Mouse (Mus musculus) limb, embryonic 14.5 days (tissue): Measurements from ENCODE around the gene Ank3. TPM values are rescaled to one million over a fixed set of nuclear protein-coding genes. Genes with fewer than 3 reads are reported as not detected.

Experiments
- ATAC-seq: fragments of 200-750 bp; cut with Nextera tagmentation; 2 replicates; pipeline ENCODE4 v1.8.0; 2017; ENCODE audit warnings: low read depth, moderate number of reproducible peaks, moderate TSS enrichment; ENCODE audit not compliant: low FRiP score
- DNase-seq: peaks from one replicate; pipeline ENCODE4 v3.0.0-alpha.2; 2015; ENCODE audit warnings: low spot score
- H3K27ac ChIP-seq: fragments of 300-500 bp; sonication (generic); replicated peaks from 2 replicates; pipeline ENCODE4 v1.5.1; 2014; ENCODE audit warnings: low read depth, mild to moderate bottlenecking, low read length, moderate library complexity, mixed read lengths
- H3K27me3 ChIP-seq: fragments of 300-500 bp; sonication (generic); 2 replicates; pipeline ENCODE4 v1.6.1; 2014; ENCODE audit warnings: low read length, mixed read lengths; ENCODE audit not compliant: control insufficient read depth, insufficient read depth
- H3K36me3 ChIP-seq: fragments of 300-500 bp; sonication (generic); 2 replicates; pipeline ENCODE4 v1.6.1; 2014; ENCODE audit warnings: mild to moderate bottlenecking, low read length, moderate library complexity, mixed read lengths; ENCODE audit not compliant: control insufficient read depth, insufficient read depth
- H3K4me1 ChIP-seq: fragments of 300-500 bp; sonication (generic); 2 replicates; pipeline ENCODE4 v1.6.1; 2014; ENCODE audit warnings: antibody characterized with exemption, low read length, mixed read lengths; ENCODE audit not compliant: control insufficient read depth, insufficient read depth
- H3K4me2 ChIP-seq: fragments of 300-500 bp; sonication (generic); replicated peaks from 2 replicates; pipeline ENCODE4 v1.6.1; 2014; ENCODE audit warnings: low read depth, mild to moderate bottlenecking, low read length, moderate library complexity; ENCODE audit not compliant: severe bottlenecking
- H3K4me3 ChIP-seq: fragments of 300-500 bp; sonication (generic); replicated peaks from 2 replicates; pipeline ENCODE4 v1.5.1; 2014; ENCODE audit warnings: low read length
- H3K9ac ChIP-seq: fragments of 300-500 bp; sonication (generic); 2 replicates; pipeline ENCODE4 v1.6.1; 2014; ENCODE audit warnings: mild to moderate bottlenecking, low read depth, low read length, moderate library complexity; ENCODE audit not compliant: severe bottlenecking
- H3K9me3 ChIP-seq: fragments of 300-500 bp; sonication (generic); 2 replicates; pipeline ENCODE4 v1.6.1; 2016; ENCODE audit warnings: low read length; ENCODE audit not compliant: control insufficient read depth
- POLR2A ChIP-seq: fragments of 200-500 bp; IDR thresholded peaks from 2 replicates; pipeline ENCODE4 v1.8.0; 2012; ENCODE audit warnings: inconsistent platforms, mild to moderate bottlenecking, moderate library complexity, borderline replicate concordance; ENCODE audit not compliant: insufficient read depth, insufficient read length; ENCODE audit errors: extremely low read depth
- WGBS: fragments of 180-500 bp; shearing (Covaris S2); extraction: QIAGEN DNeasy Blood & Tissue Kit; methylation state at CpG from one replicate; pipeline ENCODE4 v1.1.7; 2014; 5-methylcytosine and 5-hydroxymethylcytosine counted together
- polyA plus RNA-seq, 2 experiments: library from polyadenylated mRNA; depleted of rRNA in 1 of 2; stranded (reverse) in 1 of 2; unstranded in 1 of 2; fragments of >200 nt; fragmentation: Nextera tagmentation in 1 of 2; extraction: Ambion mirVana in 1 of 2; gene quantifications; 2 replicates each; pipeline versions ENCODE4 v1.2.1 to v1.2.3; 2012 to 2014

The Ank3 gene
- polyA plus RNA-seq, 2 experiments = 14.8 to 25.2 TPM

DNA sequence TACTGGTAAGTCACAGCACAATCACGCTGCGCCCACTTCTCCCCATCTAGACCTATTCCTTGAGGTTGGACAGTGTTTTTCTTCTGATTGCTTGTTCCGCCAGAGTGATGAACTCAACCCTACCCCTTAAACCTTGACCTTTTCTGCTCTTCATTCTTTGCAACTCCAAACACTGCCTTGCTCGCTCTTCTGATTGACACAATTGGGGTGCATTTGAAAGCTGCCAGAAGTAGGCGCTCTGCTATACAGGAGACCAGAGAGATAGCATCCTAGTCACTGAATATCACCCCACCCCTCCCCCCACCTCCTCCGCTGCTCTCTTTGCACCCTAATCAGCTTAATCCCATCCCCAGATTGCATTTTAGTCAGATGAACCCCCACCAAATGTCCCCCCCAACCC lies 670.7 kb downstream of the Ank3 start:
- 63% methylated on average over 6 of the region's 6 CpGs for WGBS
- H3K4me3 ChIP-seq = no peak overlapping the region
- no peak for TF ChIP-seq POLR2A
- H3K9ac ChIP-seq = no peak overlapping the region
- no peaks in the 10 kb centered on the region for H3K9me3 ChIP-seq
- H3K4me1 ChIP-seq = no peaks in the 10 kb centered on the region
- H3K27ac ChIP-seq = no peak overlapping the region
- DNase-seq (no peak), ATAC-seq (no peak)
- H3K36me3 ChIP-seq = no peaks in the 10 kb centered on the region
- H3K4me2 ChIP-seq = no peak overlapping the region
- H3K27me3 ChIP-seq = no peaks in the 10 kb centered on the region

DNA sequence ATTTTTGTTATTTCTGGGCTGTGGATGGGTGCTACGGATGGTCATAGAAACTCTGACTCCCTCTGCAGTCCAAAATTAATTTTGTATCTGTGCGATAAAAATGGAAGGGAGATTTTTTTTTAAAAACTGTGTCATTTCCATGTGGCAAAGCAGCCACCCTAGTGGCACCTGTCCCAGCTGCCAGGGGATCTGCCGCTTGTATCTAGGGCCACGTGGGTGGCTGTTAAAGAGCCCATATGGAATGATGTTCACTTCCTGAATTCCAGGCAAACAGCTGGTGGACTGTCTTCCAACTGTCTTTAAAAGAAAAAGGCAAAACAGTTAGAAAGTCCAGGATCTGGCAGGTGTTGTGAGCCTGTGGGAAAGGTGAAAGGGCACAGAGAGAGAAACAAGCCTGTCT lies 672.8 kb downstream of the Ank3 start:
- no peaks in the 10 kb centered on the region for H3K27me3 ChIP-seq
- no peaks in the 10 kb centered on the region for H3K4me1 ChIP-seq
- H3K4me3 ChIP-seq = no peak overlapping the region
- no peak overlapping the region for H3K4me2 ChIP-seq
- no peak for TF ChIP-seq POLR2A
- no peak for ATAC-seq
- no peak overlapping the region for H3K9ac ChIP-seq
- H3K36me3 ChIP-seq = no peaks in the 10 kb centered on the region
- WGBS = 81% methylated on average over 4 of the region's 4 CpGs
- no peaks in the 10 kb centered on the region for H3K9me3 ChIP-seq
- DNase-seq = no peak
- no peak overlapping the region for H3K27ac ChIP-seq

Other genes starting within 250 kb of the Ank3 start
- 17.5 and 18.1 TPM in 2 replicates for gene Rhobtb1, start 247.3 kb upstream of the Ank3 start, polyA plus RNA-seq (2012; rRNA removed)
- 35.0 and 38.6 TPM in 2 replicates for gene Rhobtb1, start 247.3 kb upstream of the Ank3 start, polyA plus RNA-seq (2014; fragmentation: Nextera tagmentation; extraction: Ambion mirVana)
- 2.9 and 4.2 TPM in 2 replicates for gene A930033H14Rik, start 185.7 kb upstream of the Ank3 start, polyA plus RNA-seq (2012; rRNA removed)
- gene A930033H14Rik, start 185.7 kb upstream of the Ank3 start, polyA plus RNA-seq (2014; fragmentation: Nextera tagmentation; extraction: Ambion mirVana) = 3.1 and 3.2 TPM in 2 replicates
- gene Cdk1, start 45.8 kb upstream of the Ank3 start, polyA plus RNA-seq (2012; rRNA removed) = 339 and 379 TPM in 2 replicates
- gene Cdk1, start 45.8 kb upstream of the Ank3 start, polyA plus RNA-seq (2014; fragmentation: Nextera tagmentation; extraction: Ambion mirVana) = 408 and 419 TPM in 2 replicates